Comparison of ENCODE assay signal across 25 mouse cellular contexts in genomic region chr3:113756773-113757172, GRCm38 (mm10).
DNase-seq lines count a peak whose midpoint lies in the region; ATAC-seq and TF ChIP-seq lines count a peak whose summit lies in the region.
"Had no signal": no experiment of that assay in that cellular context is flagged by ENCODE, and none has a peak within 500 bp of the region (broad histone marks: within the 10 kb centered on the region; RNA-seq: fewer than 3 reads in every experiment).

No protein-coding gene starts in this region.

- TF ChIP-seq POLR2A in lung, adult 2 months (IDR thresholded peaks at IDR 0.05; ENCODE audit: borderline replicate concordance, extremely low read depth, low read depth, low read length): no peak

- H3K4me1 ChIP-seq in heart, embryonic 11.5 days (ENCODE audit: control insufficient read depth, insufficient read depth, low read length): no peaks in the 10 kb centered on the region
- no peaks in the 10 kb centered on the region for H3K4me1 ChIP-seq in heart, embryonic 16.5 days (ENCODE audit: control insufficient read depth, insufficient read depth, low read length)
- H3K4me1 ChIP-seq in lung, embryonic 15.5 days: no peaks in the 10 kb centered on the region
- no peaks in the 10 kb centered on the region for H3K4me1 ChIP-seq in lung, adult 2 months (ENCODE audit: control insufficient read depth, insufficient read depth, low read length)
- H3K4me1 ChIP-seq: embryonic facial prominence, embryonic 13.5 days; forebrain, embryonic 10.5 days; forebrain, embryonic 13.5 days had no signal

- no peaks in the 10 kb centered on the region for H3K36me3 ChIP-seq in heart, embryonic 11.5 days (ENCODE audit: control insufficient read depth, insufficient read depth, low read length)
- H3K36me3 ChIP-seq in heart, embryonic 16.5 days (ENCODE audit: control insufficient read depth, insufficient read depth): no peaks in the 10 kb centered on the region
- no peaks in the 10 kb centered on the region for H3K36me3 ChIP-seq in lung, embryonic 15.5 days
- H3K36me3 ChIP-seq: embryonic facial prominence, embryonic 13.5 days; forebrain, embryonic 10.5 days had no signal

- no peaks in the 10 kb centered on the region for H3K27me3 ChIP-seq in heart, embryonic 11.5 days (ENCODE audit: control insufficient read depth, insufficient read depth, low read length)
- no peaks in the 10 kb centered on the region for H3K27me3 ChIP-seq in heart, embryonic 16.5 days (ENCODE audit: control insufficient read depth, insufficient read depth, low read length)
- no peaks in the 10 kb centered on the region for H3K27me3 ChIP-seq in lung, embryonic 15.5 days
- H3K27me3 ChIP-seq: embryonic facial prominence, embryonic 13.5 days; forebrain, embryonic 13.5 days had no signal

- WGBS in heart, embryonic 11.5 days (ENCODE audit: insufficient replicate concordance): 40% methylated on average over 2 of the region's 2 CpGs
- WGBS in heart, embryonic 16.5 days: 31% methylated on average over 2 of the region's 2 CpGs
- WGBS in lung, embryonic 15.5 days: 29% methylated on average over 2 of the region's 2 CpGs
- 29% methylated on average over 2 of the region's 2 CpGs for WGBS in lung, adult 2 months

- H3K9ac ChIP-seq in heart, embryonic 11.5 days (ENCODE audit: low read depth, low read length): no peak overlapping the region
- H3K9ac ChIP-seq in heart, embryonic 16.5 days (ENCODE audit: low read length): no peak overlapping the region
- H3K9ac ChIP-seq in lung, embryonic 15.5 days: no peak overlapping the region
- H3K9ac ChIP-seq: embryonic facial prominence, embryonic 13.5 days; forebrain, embryonic 13.5 days; hindbrain, embryonic 14.5 days had no signal

- H3K4me3 ChIP-seq in heart, embryonic 11.5 days (ENCODE audit: low read depth, low read length): no peak overlapping the region
- H3K4me3 ChIP-seq in heart, embryonic 16.5 days (ENCODE audit: low read length): no peak overlapping the region
- H3K4me3 ChIP-seq in lung, embryonic 15.5 days: no peak overlapping the region
- H3K4me3 ChIP-seq in lung, adult 2 months (replicated peaks; ENCODE audit: extremely low read depth, low read depth, low read length): no peak overlapping the region
- H3K4me3 ChIP-seq: embryonic facial prominence, embryonic 13.5 days; forebrain, embryonic 10.5 days; forebrain, embryonic 13.5 days had no signal

- TF ChIP-seq CTCF in lung, adult 2 months (IDR thresholded peaks at IDR 0.05; ENCODE audit: insufficient read depth, low read length): no peak

- peak; percentile 68 for ATAC-seq in heart, embryonic 11.5 days (replicated peaks; ENCODE audit: insufficient number of reproducible peaks, low FRiP score, low TSS enrichment)
- ATAC-seq in heart, embryonic 16.5 days (replicated peaks; ENCODE audit: extremely low read depth, insufficient read depth, low FRiP score): peak; percentile 63; the same call in 1 of the 2 replicates
- peak; percentile 81; the same call in 1 of the 2 replicates for ATAC-seq in lung, embryonic 15.5 days (ENCODE audit: borderline replicate concordance, extremely low read depth, low FRiP score, low TSS enrichment)
- ATAC-seq: CD4-positive, CD25-positive, alpha-beta regulatory T cell, adult 4 months; forebrain, embryonic 13.5 days; forebrain, embryonic 16.5 days; hindbrain, postnatal 0 days; inflammation-experienced regulatory T-cells, adult 6 months; intestine, embryonic 16.5 days had no signal

- no peaks in the 10 kb centered on the region for H3K9me3 ChIP-seq in heart, embryonic 11.5 days (replicated peaks; ENCODE audit: control insufficient read depth, low read length)
- no peaks in the 10 kb centered on the region for H3K9me3 ChIP-seq in heart, embryonic 16.5 days (replicated peaks; ENCODE audit: control insufficient read depth, low read length)
- H3K9me3 ChIP-seq in lung, embryonic 15.5 days: no peaks in the 10 kb centered on the region
- H3K9me3 ChIP-seq: embryonic facial prominence, embryonic 13.5 days; forebrain, embryonic 10.5 days; forebrain, embryonic 13.5 days had no signal

- H3K4me2 ChIP-seq in heart, embryonic 11.5 days: no peak overlapping the region
- H3K4me2 ChIP-seq in heart, embryonic 16.5 days (ENCODE audit: low read depth, low read length): no peak overlapping the region
- no peak overlapping the region for H3K4me2 ChIP-seq in lung, embryonic 15.5 days
- H3K4me2 ChIP-seq: embryonic facial prominence, embryonic 13.5 days; forebrain, embryonic 13.5 days; hindbrain, embryonic 14.5 days had no signal

- DNase-seq in heart, adult 9 months (ENCODE audit: low spot score in 2 of 2): no peak
- no peak for DNase-seq in heart, adult 8-10 months (ENCODE audit: low spot score)
- no peak for DNase-seq in lung, adult 2 months
- DNase-seq: adrenal gland, adult 2 months; adrenal gland, postnatal 14 days; cerebellum, adult 11 months; cerebellum, adult 2 months; cerebellum, adult 9-11 months; cerebellum, postnatal 25 days; gastrocnemius, postnatal 10 days; gastrocnemius, postnatal 36 days; heart, postnatal 4 days; kidney, adult 18-20 months had no signal

- H3K27ac ChIP-seq in heart, embryonic 11.5 days (ENCODE audit: low read depth, low read length): no peak overlapping the region
- no peak overlapping the region for H3K27ac ChIP-seq in heart, embryonic 16.5 days (ENCODE audit: low read length)
- H3K27ac ChIP-seq in lung, embryonic 15.5 days: no peak overlapping the region
- H3K27ac ChIP-seq: embryonic facial prominence, embryonic 13.5 days; forebrain, embryonic 10.5 days; forebrain, embryonic 13.5 days; hindbrain, embryonic 14.5 days; hindbrain, postnatal 0 days had no signal
